In genomic region chr16:10620961-10621614, GRCm38 (mm10) we compare ENCODE assay signal across 15 mouse cellular contexts.
DNase-seq lines count a peak whose midpoint lies in the region; ATAC-seq and TF ChIP-seq lines count a peak whose summit lies in the region.
"Had no signal": no experiment of that assay in that cellular context is flagged by ENCODE, and none has a peak within 500 bp of the region (broad histone marks: within the 10 kb centered on the region; RNA-seq: fewer than 3 reads in every experiment).

No protein-coding gene starts in this region.

- TF ChIP-seq POLR2A in lung, adult 2 months (IDR thresholded peaks at IDR 0.05; ENCODE audit: borderline replicate concordance, extremely low read depth, low read depth, low read length) = no peak
- no peak for TF ChIP-seq POLR2A in kidney, adult 2 months (IDR thresholded peaks at IDR 0.05; ENCODE audit: low read depth, low read length)

- H3K36me3 ChIP-seq in lung, embryonic 15.5 days = no peaks in the 10 kb centered on the region; the same call in 1 of the 2 replicates
- H3K36me3 ChIP-seq in embryonic facial prominence, embryonic 14.5 days (ENCODE audit: control insufficient read depth, insufficient read depth, low read length) = peaks cover 15% of the 10 kb centered on the region; the same call in 1 of the 2 replicates
- H3K36me3 ChIP-seq in stomach, embryonic 15.5 days = 0 out of 2 replicates have a peak, but pooled peaks cover 5% of the 10 kb centered on the region
- no peaks in the 10 kb centered on the region for H3K36me3 ChIP-seq in kidney, adult 2 months (ENCODE audit: control insufficient read depth, insufficient read depth, low read length)
- H3K36me3 ChIP-seq: liver, embryonic 13.5 days had no signal

- DNase-seq in gastrocnemius, adult 2 months = no peak
- no peak for DNase-seq in gastrocnemius, postnatal 4 days (ENCODE audit: low spot score in 2 of 2)
- DNase-seq in lung, adult 2 months = no peak
- peak; percentile 20 for DNase-seq in embryonic facial prominence, embryonic 14.5 days (ENCODE audit: low spot score)
- DNase-seq in kidney, adult 2 months = no peak
- DNase-seq: cerebellum, postnatal 10 days; kidney, adult 11 months; liver, embryonic 13.5 days; thymus, postnatal 4 days had no signal

- TF ChIP-seq CTCF in gastrocnemius, adult 2 months (IDR thresholded peaks at IDR 0.05) = no peak
- TF ChIP-seq CTCF in lung, adult 2 months (IDR thresholded peaks at IDR 0.05; ENCODE audit: insufficient read depth, low read length) = no peak
- no peak for TF ChIP-seq CTCF in kidney, adult 2 months (conservative IDR thresholded peaks at IDR 0.05; ENCODE audit: insufficient read depth, insufficient read length, low read depth, low read length)

- 43% methylated on average over 6 of the region's 6 CpGs for WGBS in lung, embryonic 15.5 days
- 55% methylated on average over 6 of the region's 6 CpGs for WGBS in lung, adult 2 months
- WGBS in embryonic facial prominence, embryonic 14.5 days = 54% methylated on average over 6 of the region's 6 CpGs
- 55% methylated on average over 6 of the region's 6 CpGs for WGBS in stomach, embryonic 15.5 days
- WGBS in kidney, adult 2 months = 78% methylated on average over 6 of the region's 6 CpGs

- no peaks in the 10 kb centered on the region for H3K27me3 ChIP-seq in lung, embryonic 15.5 days
- H3K27me3 ChIP-seq in embryonic facial prominence, embryonic 14.5 days (replicated peaks; ENCODE audit: control insufficient read depth, insufficient read depth, low read length) = no peaks in the 10 kb centered on the region
- no peaks in the 10 kb centered on the region for H3K27me3 ChIP-seq in stomach, embryonic 15.5 days (replicated peaks)
- no peaks in the 10 kb centered on the region for H3K27me3 ChIP-seq in kidney, adult 2 months (replicated peaks; ENCODE audit: control insufficient read depth, insufficient read depth, low read length)
- H3K27me3 ChIP-seq: liver, embryonic 13.5 days; neural tube, embryonic 12.5 days had no signal

- no peak overlapping the region for H3K9ac ChIP-seq in lung, embryonic 15.5 days
- H3K9ac ChIP-seq in embryonic facial prominence, embryonic 14.5 days (ENCODE audit: low read depth, low read length) = no peak overlapping the region
- H3K9ac ChIP-seq in stomach, embryonic 15.5 days = no peak overlapping the region
- H3K9ac ChIP-seq: liver, embryonic 13.5 days; neural tube, embryonic 12.5 days had no signal

- no peak for ATAC-seq in lung, embryonic 15.5 days (ENCODE audit: borderline replicate concordance, extremely low read depth, low FRiP score, low TSS enrichment)
- ATAC-seq in embryonic facial prominence, embryonic 14.5 days (ENCODE audit: low read depth) = peak; percentile 37; the same call in 1 of the 2 replicates
- no peak for ATAC-seq in stomach, embryonic 15.5 days (ENCODE audit: insufficient read depth, low FRiP score, low read depth)
- no peak for ATAC-seq in erythroblast, adult 5-6 weeks (replicated peaks; ENCODE audit: low FRiP score, poor library complexity, severe bottlenecking)
- ATAC-seq: midbrain, embryonic 16.5 days had no signal

- H3K4me2 ChIP-seq in lung, embryonic 15.5 days = no peak overlapping the region
- no peak overlapping the region for H3K4me2 ChIP-seq in embryonic facial prominence, embryonic 14.5 days (ENCODE audit: low read depth, low read length)
- no peak overlapping the region for H3K4me2 ChIP-seq in stomach, embryonic 15.5 days
- H3K4me2 ChIP-seq: liver, embryonic 13.5 days; neural tube, embryonic 12.5 days had no signal

- no peak overlapping the region for H3K4me3 ChIP-seq in gastrocnemius, adult 2 months
- H3K4me3 ChIP-seq in lung, embryonic 15.5 days = no peak overlapping the region
- no peak overlapping the region for H3K4me3 ChIP-seq in lung, adult 2 months (replicated peaks; ENCODE audit: extremely low read depth, low read depth, low read length)
- no peak overlapping the region for H3K4me3 ChIP-seq in embryonic facial prominence, embryonic 14.5 days (ENCODE audit: low read depth, low read length)
- H3K4me3 ChIP-seq in stomach, embryonic 15.5 days (replicated peaks) = no peak overlapping the region
- no peak overlapping the region for H3K4me3 ChIP-seq in kidney, adult 2 months (ENCODE audit: insufficient read depth, low read depth, low read length)
- H3K4me3 ChIP-seq: heart, embryonic 10.5 days; liver, embryonic 13.5 days; neural tube, embryonic 12.5 days had no signal

- intact Hi-C loops in gastrocnemius, adult 2 months (cut with DNase I) = no loop called here

- H3K27ac ChIP-seq in gastrocnemius, adult 2 months = peak overlapping the region; percentile 32; the same call in 1 of the 2 replicates
- peak overlapping the region; percentile 75 for H3K27ac ChIP-seq in lung, embryonic 15.5 days
- H3K27ac ChIP-seq in embryonic facial prominence, embryonic 14.5 days (replicated peaks; ENCODE audit: low read depth, low read length) = peak overlapping the region; percentile 35; the same call in 1 of the 2 replicates
- H3K27ac ChIP-seq in stomach, embryonic 15.5 days = peak overlapping the region; percentile 36; the same call in 1 of the 2 replicates
- no peak overlapping the region for H3K27ac ChIP-seq in kidney, adult 2 months (ENCODE audit: insufficient read depth, low read depth, low read length)
- H3K27ac ChIP-seq: heart, embryonic 10.5 days; liver, embryonic 13.5 days; neural tube, embryonic 12.5 days had no signal

- H3K9me3 ChIP-seq in lung, embryonic 15.5 days = no peaks in the 10 kb centered on the region
- H3K9me3 ChIP-seq in embryonic facial prominence, embryonic 14.5 days (ENCODE audit: control insufficient read depth, low read length) = no peaks in the 10 kb centered on the region
- no peaks in the 10 kb centered on the region for H3K9me3 ChIP-seq in stomach, embryonic 15.5 days
- H3K9me3 ChIP-seq: heart, embryonic 10.5 days; liver, embryonic 13.5 days; neural tube, embryonic 12.5 days had no signal

- H3K4me1 ChIP-seq in lung, embryonic 15.5 days = peaks cover 12% of the 10 kb centered on the region
- peaks cover 6% of the 10 kb centered on the region; the same call in 1 of the 2 replicates for H3K4me1 ChIP-seq in lung, adult 2 months (ENCODE audit: control insufficient read depth, insufficient read depth, low read length)
- H3K4me1 ChIP-seq in embryonic facial prominence, embryonic 14.5 days (ENCODE audit: control insufficient read depth, insufficient read depth, low read length) = peaks cover 20% of the 10 kb centered on the region
- peaks cover 3% of the 10 kb centered on the region; the same call in 1 of the 2 replicates for H3K4me1 ChIP-seq in stomach, embryonic 15.5 days
- H3K4me1 ChIP-seq in kidney, adult 2 months (ENCODE audit: control insufficient read depth, insufficient read depth, low read length) = no peaks in the 10 kb centered on the region
- H3K4me1 ChIP-seq: liver, embryonic 13.5 days; neural tube, embryonic 12.5 days had no signal
